Mouse (Mus musculus): ENCODE data around the gene Hipk4. TPM values are rescaled to one million over a fixed set of nuclear protein-coding genes. Genes with fewer than 3 reads are reported as not detected.

The Hipk4 gene
- total and polyA plus RNA-seq, 3 experiments: 0.09 to 0.16 TPM; not detected in 1

DNA sequence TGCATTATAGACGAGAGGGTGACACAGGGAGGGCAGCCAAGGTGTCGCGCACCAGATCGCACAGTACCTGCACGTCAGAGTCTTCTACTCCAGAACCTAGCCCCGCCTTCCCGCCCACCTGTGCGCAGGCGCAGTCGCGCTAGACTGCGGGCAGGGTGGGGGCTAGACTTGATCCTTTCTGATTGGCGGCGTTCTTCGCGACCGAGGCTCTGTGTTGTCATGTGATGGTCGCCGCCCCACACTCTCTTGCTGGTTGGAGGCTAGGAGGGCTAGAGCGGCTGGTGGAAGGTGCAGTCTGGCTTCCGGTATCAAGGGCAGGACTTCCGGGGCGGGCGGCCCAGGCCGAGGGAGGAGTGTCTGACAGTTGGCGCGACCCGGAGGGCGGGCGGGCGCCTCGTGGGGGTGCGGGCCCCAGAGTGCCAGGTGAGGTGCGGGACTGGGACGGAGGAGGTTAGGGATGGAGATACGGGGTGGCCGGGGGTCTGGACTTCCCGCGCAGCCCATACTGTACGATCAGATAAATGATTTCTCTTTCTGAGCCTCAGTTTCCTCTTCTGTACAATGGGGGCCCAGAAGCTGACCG lies 30.0 kb downstream of the Hipk4 start, which contains the start of the genes Pld3 and 2310022A10Rik (continued):
- TF ChIP-seq NRF1 (IDR thresholded peaks at IDR 0.05; ENCODE audit: low read depth, low read length) (peak; percentile 93), USF1 (IDR thresholded peaks at IDR 0.05; ENCODE audit: low read depth, low read length) (peak; percentile 87), ZKSCAN1 (IDR thresholded peaks at IDR 0.05; ENCODE audit: borderline replicate concordance, low read depth, low read length) (no peak), MAX (IDR thresholded peaks at IDR 0.05; ENCODE audit: low read length) (peak; percentile 57; the same call in 1 of the 2 replicates), ZNF384 (IDR thresholded peaks at IDR 0.05; ENCODE audit: low read depth, low read length) (no peak), SIN3A (IDR thresholded peaks at IDR 0.05; ENCODE audit: low read length) (peak; percentile 83), JUN (IDR thresholded peaks at IDR 0.05; ENCODE audit: insufficient read depth, low read depth, low read length) (no peak), RAD21 (IDR thresholded peaks at IDR 0.05; ENCODE audit: low read depth, low read length) (no peak), ELF1 (IDR thresholded peaks at IDR 0.05; ENCODE audit: low read depth, low read length) (peak; percentile 91)

DNA sequence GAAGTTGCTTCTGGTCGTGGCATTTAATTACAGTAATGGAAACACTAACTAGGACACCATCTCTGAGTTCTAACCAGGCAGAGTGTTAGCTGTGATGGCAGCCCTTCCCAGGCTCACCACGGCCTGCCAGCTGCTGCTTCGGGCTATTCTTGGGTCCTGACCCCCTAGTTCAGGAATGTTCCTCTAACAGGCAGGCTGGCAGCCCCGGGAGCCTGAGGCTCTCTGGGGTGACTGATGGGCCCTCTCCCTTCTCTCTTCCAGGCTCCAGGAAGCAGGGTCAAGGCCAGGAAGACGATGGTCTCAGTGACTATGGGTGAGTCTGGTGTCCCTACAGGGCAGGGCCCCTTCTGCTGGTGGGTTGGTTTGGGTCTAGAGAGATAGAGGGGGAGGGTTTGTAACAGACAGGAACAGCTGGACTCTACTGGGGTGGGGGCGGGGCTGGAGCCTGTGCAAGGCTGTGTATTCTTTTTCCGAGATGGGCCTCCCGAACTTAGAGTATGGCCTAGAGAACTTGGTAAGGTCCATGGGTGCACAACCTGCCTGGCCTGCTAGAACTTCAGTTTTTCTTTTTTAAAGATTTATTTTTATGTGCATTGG lies 37.3 kb downstream of the Hipk4 start:
- Histone ChIP-seq H3K4me2 (ENCODE audit: insufficient read depth, low read depth, poor library complexity, severe bottlenecking) (no peak overlapping the region), H3K9ac (ENCODE audit: insufficient read depth, low read depth) (no peak overlapping the region)
- in situ Hi-C loops (cut with MboI; ENCODE audit: low pct_ligation_motif_present, low pct_unique_long_range_greater_than_20kb, low sequenced_read_pairs): no loop called here

DNA sequence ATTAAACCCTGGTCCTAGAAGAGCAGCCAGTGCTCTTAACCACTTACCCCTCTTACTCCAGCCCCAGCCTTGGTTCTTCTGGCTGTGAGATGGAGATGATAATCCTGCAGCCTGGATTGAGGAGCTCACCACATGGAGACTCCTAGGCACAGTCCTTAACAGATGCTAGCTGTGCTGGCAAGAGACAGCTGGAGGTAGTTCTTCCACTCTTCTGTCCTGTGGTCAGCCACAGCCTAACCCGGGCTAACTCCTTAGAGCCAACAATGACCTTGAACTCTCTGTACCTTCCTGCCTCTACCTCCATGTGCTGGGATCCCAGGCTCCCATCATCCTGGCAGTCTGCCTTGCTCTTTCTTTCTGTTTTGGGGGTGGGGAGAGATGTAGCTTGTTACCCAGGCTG lies 37.9 kb downstream of the Hipk4 start:
- Histone ChIP-seq H3K4me2 (ENCODE audit: insufficient read depth, low read depth, poor library complexity, severe bottlenecking) (no peak overlapping the region), H3K9ac (ENCODE audit: insufficient read depth, low read depth) (no peak overlapping the region), H3K27ac (ENCODE audit: insufficient read depth, low read depth) (no peak overlapping the region), H3K4me3 (replicated peaks in 1 of 3; ENCODE audit: low read depth in 2 of 3, low read length in 2 of 3, poor library complexity in 1 of 3) (no peak overlapping the region), H3K9me3 (replicated peaks; ENCODE audit: low read length) (no peaks in the 10 kb centered on the region), H3K79me2 (replicated peaks; ENCODE audit: control insufficient read depth, extremely low read depth, insufficient read depth, poor library complexity, severe bottlenecking) (peaks cover 6% of the 10 kb centered on the region), H3K36me3 (replicated peaks in 1 of 2; ENCODE audit: control insufficient read depth in 1 of 2, insufficient read depth in 1 of 2, low read length in 1 of 2) (peaks cover 57 to 76% of the 10 kb centered on the region in 2 experiments), H3K4me1 (ENCODE audit: control insufficient read depth in 1 of 2, insufficient read depth in 2 of 2) (peaks cover 0 to 15% of the 10 kb centered on the region in 2 experiments; a peak in 2 of 4 replicates), H3K27me3 (replicated peaks) (no peaks in the 10 kb centered on the region)
- TF ChIP-seq HCFC1 (IDR thresholded peaks at IDR 0.05; ENCODE audit: low read depth, low read length) (no peak), KAT2A (IDR thresholded peaks at IDR 0.05; ENCODE audit: insufficient replicate concordance, low read length) (no peak), MAZ (IDR thresholded peaks at IDR 0.05; ENCODE audit: low read depth, low read length) (no peak), SMC3 (IDR thresholded peaks at IDR 0.05; ENCODE audit: low read depth, low read length) (no peak), USF1 (IDR thresholded peaks at IDR 0.05; ENCODE audit: low read depth, low read length) (no peak), MAX (IDR thresholded peaks at IDR 0.05; ENCODE audit: low read length) (no peak), ZKSCAN1 (IDR thresholded peaks at IDR 0.05; ENCODE audit: borderline replicate concordance, low read depth, low read length) (no peak), JUND (conservative IDR thresholded peaks at IDR 0.05; ENCODE audit: low read depth, low read length) (no peak)
- dilution Hi-C loops (cut with MboI; ENCODE audit: extremely low pct_ligation_motif_present, extremely low pct_unique_long_range_greater_than_20kb, low sequenced_read_pairs) (no loop called here), in situ Hi-C loops (cut with MboI; ENCODE audit: low pct_ligation_motif_present, low pct_unique_long_range_greater_than_20kb, low sequenced_read_pairs) (no loop called here)
- no peak for DNase-seq (ENCODE audit: extremely low read depth)

More for the DNA sequence above, 37.3 kb downstream of the Hipk4 start:
- DNase-seq (ENCODE audit: extremely low read depth): no peak
- peaks cover 0 to 19% of the 10 kb centered on the region in 2 experiments; a peak in 2 of 4 replicates for H3K4me1 ChIP-seq (ENCODE audit: control insufficient read depth in 1 of 2, insufficient read depth in 2 of 2)
- dilution Hi-C loops (cut with MboI; ENCODE audit: extremely low pct_ligation_motif_present, extremely low pct_unique_long_range_greater_than_20kb, low sequenced_read_pairs): no loop called here
- peaks cover 54 to 78% of the 10 kb centered on the region in 2 experiments for H3K36me3 ChIP-seq (replicated peaks in 1 of 2; ENCODE audit: control insufficient read depth in 1 of 2, insufficient read depth in 1 of 2, low read length in 1 of 2)
- TF ChIP-seq TBP (conservative IDR thresholded peaks at IDR 0.05; ENCODE audit: low read depth, low read length) (no peak), UBTF (IDR thresholded peaks at IDR 0.05; ENCODE audit: low read depth, low read length) (no peak), POLR2A (IDR thresholded peaks at IDR 0.05; ENCODE audit: low read depth, low read length) (no peak), MAFK (IDR thresholded peaks at IDR 0.05; ENCODE audit: insufficient replicate concordance, low read length) (no peak), JUN (IDR thresholded peaks at IDR 0.05; ENCODE audit: insufficient read depth, low read depth, low read length) (no peak), ZC3H11A (IDR thresholded peaks at IDR 0.05; ENCODE audit: low read depth, low read length) (no peak), E2F4 (IDR thresholded peaks at IDR 0.05; ENCODE audit: insufficient replicate concordance, low read depth, low read length) (no peak), CHD1 (IDR thresholded peaks at IDR 0.05; ENCODE audit: low read depth, low read length) (no peak), NELFE (IDR thresholded peaks at IDR 0.05; ENCODE audit: low read depth, low read length) (no peak), KAT2A (IDR thresholded peaks at IDR 0.05; ENCODE audit: insufficient replicate concordance, low read length) (no peak)
- peaks cover 8% of the 10 kb centered on the region for H3K79me2 ChIP-seq (replicated peaks; ENCODE audit: control insufficient read depth, extremely low read depth, insufficient read depth, poor library complexity, severe bottlenecking)
- no peaks in the 10 kb centered on the region for H3K9me3 ChIP-seq (replicated peaks; ENCODE audit: low read length)
- H3K27ac ChIP-seq (ENCODE audit: insufficient read depth, low read depth): no peak overlapping the region
- H3K4me3 ChIP-seq (replicated peaks in 1 of 3; ENCODE audit: low read depth in 2 of 3, low read length in 2 of 3, poor library complexity in 1 of 3): no peak overlapping the region
- H3K27me3 ChIP-seq (replicated peaks): no peaks in the 10 kb centered on the region
